Mouse (Mus musculus): ENCODE data around the gene BC004004. TPM values are rescaled to one million over a fixed set of nuclear protein-coding genes. Genes with fewer than 3 reads are reported as not detected.
"Not testable (repeated sequence)": the region's sequence is repeated elsewhere in the genome, so short reads cannot be mapped to it uniquely, and the experiment has no call there.

Gene BC004004
- polyA plus RNA-seq, 1 experiment from 2014 or later, result 99.1 TPM

- no peaks in the 10 kb centered on the region for H3K9me3 ChIP-seq
- peaks cover 49% of the 10 kb centered on the region for H3K36me3 ChIP-seq
- peaks cover 34% of the 10 kb centered on the region for H3K4me1 ChIP-seq (replicated peaks)
- H3K27me3 ChIP-seq, result no peaks in the 10 kb centered on the region
- no peak overlapping the region for H3K4me2 ChIP-seq (replicated peaks)
- H3K27ac ChIP-seq, result no peak overlapping the region
- no peak for ATAC-seq
- WGBS, result 61% methylated on average over 9 of the region's 9 CpGs
- H3K4me3 ChIP-seq (replicated peaks), result no peak overlapping the region
- H3K9ac ChIP-seq (replicated peaks), result no peak overlapping the region
Measured at GRCm38 (mm10) chr17:29249512-29249911, 19.1 kb upstream of the BC004004 start.

- not testable (repeated sequence) for H3K9me3 ChIP-seq; H3K27ac ChIP-seq; H3K4me3 ChIP-seq (replicated peaks); H3K27me3 ChIP-seq; H3K9ac ChIP-seq (replicated peaks); ATAC-seq; H3K4me2 ChIP-seq (replicated peaks)
- 88% methylated on average over 14 of the region's 14 CpGs for WGBS
- Histone ChIP-seq H3K4me1 (replicated peaks) (peaks cover 19% of the 10 kb centered on the region), H3K36me3 (peaks cover 60% of the 10 kb centered on the region)
Measured at GRCm38 (mm10) chr17:29251006-29251405, 17.6 kb upstream of the BC004004 start.

GRCm38 (mm10) chr17:29251608-29252390 lies 16.8 kb upstream of the BC004004 start:
- H3K4me3 ChIP-seq (replicated peaks), result no peak overlapping the region
- H3K36me3 ChIP-seq, result peaks cover 66% of the 10 kb centered on the region
- ATAC-seq, result no peak
- no peaks in the 10 kb centered on the region for H3K9me3 ChIP-seq
- no peaks in the 10 kb centered on the region for H3K27me3 ChIP-seq
- H3K9ac ChIP-seq (replicated peaks), result no peak overlapping the region
- WGBS, result 85% methylated on average over 15 of the region's 15 CpGs
- H3K4me1 ChIP-seq (replicated peaks), result peaks cover 13% of the 10 kb centered on the region; the same call in 1 of the 2 replicates
- no peak overlapping the region for H3K4me2 ChIP-seq (replicated peaks)
- H3K27ac ChIP-seq, result no peak overlapping the region

- Histone ChIP-seq H3K4me3 (replicated peaks) (no peak overlapping the region), H3K27ac (no peak overlapping the region), H3K9ac (replicated peaks) (no peak overlapping the region), H3K4me2 (replicated peaks) (no peak overlapping the region), H3K36me3 (peaks cover 80% of the 10 kb centered on the region), H3K9me3 (no peaks in the 10 kb centered on the region), H3K27me3 (no peaks in the 10 kb centered on the region), H3K4me1 (replicated peaks) (peaks cover 13% of the 10 kb centered on the region; the same call in 1 of the 2 replicates)
- no peak for ATAC-seq
- WGBS, result 93% methylated on average over 2 of the region's 2 CpGs
Measured at GRCm38 (mm10) chr17:29253236-29253635, 15.4 kb upstream of the BC004004 start.

- Histone ChIP-seq H3K27me3 (no peaks in the 10 kb centered on the region), H3K4me1 (replicated peaks) (peaks cover 13% of the 10 kb centered on the region; the same call in 1 of the 2 replicates), H3K9ac (replicated peaks) (no peak overlapping the region), H3K36me3 (peaks cover 85% of the 10 kb centered on the region), H3K27ac (no peak overlapping the region), H3K4me3 (replicated peaks) (no peak overlapping the region), H3K4me2 (replicated peaks) (no peak overlapping the region), H3K9me3 (no peaks in the 10 kb centered on the region)
- ATAC-seq, result no peak
- WGBS, result 89% methylated on average over 9 of the region's 9 CpGs
Measured at GRCm38 (mm10) chr17:29253684-29254083, 14.9 kb upstream of the BC004004 start.

GRCm38 (mm10) chr17:29254784-29255183 lies 13.8 kb upstream of the BC004004 start:
- H3K27me3 ChIP-seq; H3K4me3 ChIP-seq (replicated peaks); H3K4me2 ChIP-seq (replicated peaks); ATAC-seq; H3K9ac ChIP-seq (replicated peaks); H3K9me3 ChIP-seq; H3K27ac ChIP-seq: not testable (repeated sequence)
- peaks cover 75% of the 10 kb centered on the region for H3K36me3 ChIP-seq
- peaks cover 21% of the 10 kb centered on the region for H3K4me1 ChIP-seq (replicated peaks)
- WGBS, result 93% methylated on average over 6 of the region's 6 CpGs

- Histone ChIP-seq H3K9ac (replicated peaks) (no peak overlapping the region), H3K27ac (no peak overlapping the region), H3K27me3 (no peaks in the 10 kb centered on the region), H3K36me3 (peaks cover 70% of the 10 kb centered on the region), H3K4me2 (replicated peaks) (no peak overlapping the region), H3K4me3 (replicated peaks) (no peak overlapping the region), H3K4me1 (replicated peaks) (peaks cover 23% of the 10 kb centered on the region), H3K9me3 (no peaks in the 10 kb centered on the region)
- 89% methylated on average over 6 of the region's 6 CpGs for WGBS
- ATAC-seq, result no peak
Measured at GRCm38 (mm10) chr17:29256507-29256906, 12.1 kb upstream of the BC004004 start.

- no peaks in the 10 kb centered on the region for H3K27me3 ChIP-seq
- no peak overlapping the region for H3K4me3 ChIP-seq (replicated peaks)
- H3K9ac ChIP-seq (replicated peaks), result no peak overlapping the region
- 95% methylated on average over 10 of the region's 10 CpGs for WGBS
- no peak overlapping the region for H3K27ac ChIP-seq
- peaks cover 68% of the 10 kb centered on the region for H3K36me3 ChIP-seq
- peaks cover 23% of the 10 kb centered on the region for H3K4me1 ChIP-seq (replicated peaks)
- H3K4me2 ChIP-seq (replicated peaks), result no peak overlapping the region
- no peaks in the 10 kb centered on the region for H3K9me3 ChIP-seq
- no peak for ATAC-seq
Measured at GRCm38 (mm10) chr17:29257001-29257511, 11.5 kb upstream of the BC004004 start.

GRCm38 (mm10) chr17:29258025-29258558 lies 10.5 kb upstream of the BC004004 start:
- WGBS, result 89% methylated on average over 10 of the region's 10 CpGs
- H3K36me3 ChIP-seq, result peaks cover 60% of the 10 kb centered on the region
- no peak overlapping the region for H3K4me2 ChIP-seq (replicated peaks)
- ATAC-seq, result no peak
- H3K9me3 ChIP-seq, result no peaks in the 10 kb centered on the region
- H3K4me1 ChIP-seq (replicated peaks), result peaks cover 28% of the 10 kb centered on the region
- H3K4me3 ChIP-seq (replicated peaks), result no peak overlapping the region
- H3K27me3 ChIP-seq, result no peaks in the 10 kb centered on the region
- H3K9ac ChIP-seq (replicated peaks), result no peak overlapping the region
- H3K27ac ChIP-seq, result no peak overlapping the region

GRCm38 (mm10) chr17:29258921-29259320 lies 9.7 kb upstream of the BC004004 start:
- Histone ChIP-seq H3K27me3 (no peaks in the 10 kb centered on the region), H3K9ac (replicated peaks) (no peak overlapping the region), H3K9me3 (no peaks in the 10 kb centered on the region), H3K27ac (no peak overlapping the region), H3K4me3 (replicated peaks) (no peak overlapping the region), H3K4me1 (replicated peaks) (peaks cover 31% of the 10 kb centered on the region), H3K4me2 (replicated peaks) (no peak overlapping the region), H3K36me3 (peaks cover 57% of the 10 kb centered on the region)
- ATAC-seq, result no peak
- WGBS, result 100% methylated on average over 2 of the region's 2 CpGs

GRCm38 (mm10) chr17:29259489-29259888 lies 9.1 kb upstream of the BC004004 start:
- no peak overlapping the region for H3K4me3 ChIP-seq (replicated peaks)
- 3% methylated on average over 3 of the region's 3 CpGs for WGBS
- no peak overlapping the region for H3K9ac ChIP-seq (replicated peaks)
- peak; percentile 43 for ATAC-seq
- peaks cover 35% of the 10 kb centered on the region for H3K4me1 ChIP-seq (replicated peaks)
- H3K9me3 ChIP-seq, result no peaks in the 10 kb centered on the region
- H3K27ac ChIP-seq, result no peak overlapping the region
- H3K36me3 ChIP-seq, result peaks cover 52% of the 10 kb centered on the region
- H3K4me2 ChIP-seq (replicated peaks), result peak overlapping the region; percentile 9; the same call in 1 of the 2 replicates
- H3K27me3 ChIP-seq, result no peaks in the 10 kb centered on the region

GRCm38 (mm10) chr17:29260501-29260900 lies 8.1 kb upstream of the BC004004 start:
- H3K27me3 ChIP-seq, result no peaks in the 10 kb centered on the region
- ATAC-seq, result no peak
- no peaks in the 10 kb centered on the region for H3K9me3 ChIP-seq
- WGBS, result 87% methylated on average over 15 of the region's 15 CpGs
- H3K36me3 ChIP-seq, result peaks cover 46% of the 10 kb centered on the region
- no peak overlapping the region for H3K9ac ChIP-seq (replicated peaks)
- no peak overlapping the region for H3K4me2 ChIP-seq (replicated peaks)
- no peak overlapping the region for H3K27ac ChIP-seq
- H3K4me3 ChIP-seq (replicated peaks), result no peak overlapping the region
- H3K4me1 ChIP-seq (replicated peaks), result peaks cover 37% of the 10 kb centered on the region

Measured in midbrain, embryonic 13.5 days (tissue).